Mouse (Mus musculus) midbrain, embryonic 15.5 days (tissue): Measurements from ENCODE around the gene Ggt1. TPM values are rescaled to one million over a fixed set of nuclear protein-coding genes. Genes with fewer than 3 reads are reported as not detected.

Experiments used
- ATAC-seq: fragments of 200-750 bp; cut with Nextera tagmentation; replicated peaks from 2 replicates; pipeline ENCODE4 v1.8.0; 2017; ENCODE audit warnings: moderate TSS enrichment
- H3K27ac ChIP-seq: fragments of 300-500 bp; sonication (generic); 2 replicates; pipeline ENCODE4 v1.5.1; 2015; ENCODE audit warnings: mild to moderate bottlenecking, inconsistent platforms
- H3K27me3 ChIP-seq: fragments of 300-500 bp; sonication (generic); replicated peaks from 2 replicates; pipeline ENCODE4 v1.6.1; 2015; ENCODE audit warnings: inconsistent platforms
- H3K36me3 ChIP-seq: fragments of 300-500 bp; sonication (generic); replicated peaks from 2 replicates; pipeline ENCODE4 v1.6.1; 2015; ENCODE audit warnings: inconsistent platforms
- H3K4me1 ChIP-seq: fragments of 300-500 bp; sonication (generic); 2 replicates; pipeline ENCODE4 v1.6.1; 2015; ENCODE audit warnings: inconsistent platforms
- H3K4me2 ChIP-seq: fragments of 300-500 bp; sonication (generic); 2 replicates; pipeline ENCODE4 v1.6.1; 2015; ENCODE audit warnings: inconsistent platforms, mild to moderate bottlenecking, moderate library complexity
- H3K4me3 ChIP-seq: fragments of 300-500 bp; sonication (generic); 2 replicates; pipeline ENCODE4 v1.5.1; 2015; ENCODE audit warnings: mild to moderate bottlenecking, inconsistent platforms
- H3K9ac ChIP-seq: fragments of 300-500 bp; sonication (generic); 2 replicates; pipeline ENCODE4 v1.6.1; 2015; ENCODE audit warnings: mild to moderate bottlenecking, inconsistent platforms
- H3K9me3 ChIP-seq: fragments of 300-500 bp; sonication (generic); 2 replicates; pipeline ENCODE4 v1.6.1; 2016; ENCODE audit warnings: inconsistent platforms
- WGBS: fragments of 180-500 bp; shearing (Covaris S2); methylation state at CpG from one replicate; pipeline ENCODE4 v1.1.7; 2015; ENCODE audit warnings: mixed read lengths; 5-methylcytosine and 5-hydroxymethylcytosine counted together
- polyA plus RNA-seq: library from polyadenylated mRNA; unstranded; fragments of >200 nt; fragmentation: Nextera tagmentation; extraction: Ambion mirVana; gene quantifications from 2 replicates; pipeline ENCODE4 v1.2.1, GENCODE M21; 2015

Ggt1 gene
- polyA plus RNA-seq, 1 experiment from 2014 or later, result 1.7 TPM

DNA sequence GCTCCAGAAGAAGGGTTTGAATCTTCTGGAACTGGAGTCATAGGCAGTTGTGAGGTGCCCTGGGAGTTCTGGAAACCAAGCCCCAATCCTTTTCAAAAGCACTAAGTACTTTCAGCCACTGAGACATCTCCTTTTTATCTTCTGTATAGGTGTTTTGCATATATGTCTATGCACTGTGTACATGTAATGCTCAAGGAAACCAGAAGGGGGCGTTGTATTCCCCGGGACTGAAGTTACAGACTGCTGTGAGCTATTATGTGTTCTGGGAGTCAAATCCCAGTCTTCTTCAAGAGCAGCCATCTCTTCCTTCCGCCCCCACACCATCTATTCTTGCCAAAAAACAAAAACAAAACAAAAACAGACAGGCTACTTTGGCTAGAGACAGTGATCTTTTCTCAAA is 59.4 kb downstream of the Ggt1 start:
- Histone ChIP-seq H3K9me3 (no peaks in the 10 kb centered on the region), H3K27ac (no peak overlapping the region), H3K4me3 (no peak overlapping the region), H3K4me2 (no peak overlapping the region), H3K9ac (no peak overlapping the region), H3K36me3 (no peaks in the 10 kb centered on the region), H3K27me3 (no peaks in the 10 kb centered on the region), H3K4me1 (no peaks in the 10 kb centered on the region)
- ATAC-seq, result no peak
- WGBS, result 51% methylated on average over 3 of the region's 3 CpGs

DNA sequence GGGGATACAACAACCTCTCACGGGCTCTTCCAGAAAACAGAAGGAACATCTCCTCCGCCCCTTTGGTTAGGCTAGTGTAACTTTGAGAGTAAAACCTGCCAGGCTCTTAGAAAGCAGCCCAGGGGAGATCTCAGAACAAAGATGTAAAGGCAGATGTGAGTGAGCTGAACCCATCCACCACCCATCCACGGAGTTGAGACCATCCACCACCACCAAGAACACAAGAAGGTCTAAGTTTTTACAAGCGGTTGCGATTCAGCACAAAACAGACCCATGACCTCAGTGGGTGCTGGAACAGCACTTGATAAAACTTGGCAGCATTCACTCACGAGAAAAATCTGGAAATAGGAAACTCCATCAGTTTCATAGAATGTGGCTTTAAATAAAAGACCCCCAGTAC is 64.5 kb downstream of the Ggt1 start:
- ATAC-seq, result no peak

DNA sequence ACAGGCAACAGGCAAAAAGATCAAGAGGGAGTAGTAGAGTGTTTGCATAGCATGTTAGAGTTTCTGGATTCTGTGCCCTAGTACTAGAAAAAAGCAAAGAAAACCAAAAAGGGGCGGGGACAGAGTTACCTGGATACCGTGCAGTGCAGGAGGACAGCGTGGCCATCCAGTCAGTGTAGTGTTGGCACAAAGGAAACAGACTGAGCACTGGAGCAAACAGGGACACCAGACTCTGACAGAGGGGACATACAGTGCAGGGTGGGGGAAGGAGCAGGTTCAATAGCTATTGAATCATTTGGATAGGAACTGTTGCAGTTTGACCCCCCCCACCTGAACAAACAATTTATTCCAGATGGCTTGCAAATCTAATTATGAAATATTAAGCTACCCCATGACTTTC is 65.6 kb downstream of the Ggt1 start:
- no peaks in the 10 kb centered on the region for H3K27me3 ChIP-seq

More for the DNA sequence above, 64.5 kb downstream of the Ggt1 start:
- no peaks in the 10 kb centered on the region for H3K4me1 ChIP-seq
- H3K27ac ChIP-seq, result no peak overlapping the region
- H3K36me3 ChIP-seq, result no peaks in the 10 kb centered on the region
- H3K27me3 ChIP-seq, result no peaks in the 10 kb centered on the region
- H3K9ac ChIP-seq, result no peak overlapping the region
- no peaks in the 10 kb centered on the region for H3K9me3 ChIP-seq
- no peak overlapping the region for H3K4me2 ChIP-seq
- H3K4me3 ChIP-seq, result no peak overlapping the region
- 71% methylated on average over 6 of the region's 6 CpGs for WGBS

DNA sequence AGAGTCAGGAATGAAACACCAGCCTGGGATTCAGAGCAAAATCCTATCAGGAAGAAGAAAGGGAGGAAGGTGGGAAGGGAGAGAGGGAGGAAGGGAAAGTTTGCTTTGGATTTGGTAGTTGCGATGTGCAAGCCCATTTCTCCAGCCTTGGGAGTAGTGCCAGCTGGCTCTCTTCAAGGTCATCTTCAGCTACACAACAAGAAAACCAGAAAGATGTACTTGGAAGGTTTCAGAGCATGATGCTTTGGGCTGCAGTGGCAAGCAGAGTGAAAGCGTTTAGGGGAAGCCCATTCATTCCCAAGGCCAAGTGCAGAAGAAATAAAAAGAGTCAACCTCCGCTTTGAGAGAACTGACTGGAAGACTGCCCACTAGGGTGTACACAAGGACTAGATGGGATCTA is 66.1 kb downstream of the Ggt1 start:
- Histone ChIP-seq H3K36me3 (no peaks in the 10 kb centered on the region), H3K4me1 (no peaks in the 10 kb centered on the region), H3K27me3 (no peaks in the 10 kb centered on the region), H3K27ac (no peak overlapping the region), H3K9me3 (no peaks in the 10 kb centered on the region), H3K4me2 (no peak overlapping the region), H3K9ac (no peak overlapping the region), H3K4me3 (no peak overlapping the region)
- 84% methylated on average over 3 of the region's 3 CpGs for WGBS
- no peak for ATAC-seq

More for the DNA sequence above, 65.6 kb downstream of the Ggt1 start:
- H3K4me1 ChIP-seq, result no peaks in the 10 kb centered on the region
- 61% methylated on average over 3 of the region's 3 CpGs for WGBS
- H3K9ac ChIP-seq, result no peak overlapping the region
- H3K4me2 ChIP-seq, result no peak overlapping the region
- H3K4me3 ChIP-seq, result no peak overlapping the region
- H3K36me3 ChIP-seq, result no peaks in the 10 kb centered on the region
- ATAC-seq, result no peak
- H3K27ac ChIP-seq, result no peak overlapping the region
- no peaks in the 10 kb centered on the region for H3K9me3 ChIP-seq

GRCm38 (mm10) chr10:75632633-75633032 is 71.2 kb downstream of the Ggt1 start:
- no peak for ATAC-seq
- Histone ChIP-seq H3K4me1 (no peaks in the 10 kb centered on the region), H3K36me3 (no peaks in the 10 kb centered on the region), H3K27me3 (no peaks in the 10 kb centered on the region), H3K9me3 (no peaks in the 10 kb centered on the region), H3K4me3 (no peak overlapping the region), H3K9ac (no peak overlapping the region), H3K27ac (no peak overlapping the region), H3K4me2 (no peak overlapping the region)
- WGBS, result 61% methylated on average over 5 of the region's 5 CpGs

DNA sequence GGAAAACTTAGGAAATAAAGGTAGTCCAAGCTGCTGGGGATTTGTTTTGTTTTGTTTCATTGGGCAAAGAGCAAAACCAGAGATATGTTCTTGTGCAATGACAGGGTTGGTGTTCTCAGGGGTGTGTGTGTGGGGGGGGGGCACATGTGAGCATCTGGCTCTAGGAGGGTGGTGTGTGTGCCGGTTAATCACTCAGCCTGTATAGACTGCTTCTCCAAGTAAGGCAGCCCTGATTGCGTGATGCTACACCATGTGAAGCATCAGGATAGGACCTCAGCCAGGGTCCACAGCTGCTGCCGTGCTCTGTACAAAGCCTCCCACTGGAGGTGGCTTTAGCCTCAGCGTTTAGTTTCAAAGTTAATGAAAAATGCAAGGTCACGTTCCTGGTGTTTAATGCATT is 71.6 kb downstream of the Ggt1 start:
- Histone ChIP-seq H3K9ac (no peak overlapping the region), H3K27ac (no peak overlapping the region), H3K4me3 (no peak overlapping the region), H3K36me3 (no peaks in the 10 kb centered on the region), H3K4me2 (no peak overlapping the region), H3K4me1 (no peaks in the 10 kb centered on the region), H3K9me3 (no peaks in the 10 kb centered on the region), H3K27me3 (no peaks in the 10 kb centered on the region)
- 78% methylated on average over 5 of the region's 5 CpGs for WGBS
- ATAC-seq, result peak; percentile 52; the same call in 1 of the 2 replicates

- Histone ChIP-seq H3K9ac (no peak overlapping the region), H3K4me2 (no peak overlapping the region), H3K36me3 (no peaks in the 10 kb centered on the region), H3K27ac (no peak overlapping the region), H3K4me1 (no peaks in the 10 kb centered on the region), H3K27me3 (no peaks in the 10 kb centered on the region), H3K4me3 (no peak overlapping the region), H3K9me3 (no peaks in the 10 kb centered on the region)
- ATAC-seq, result no peak
- WGBS, result 71% methylated on average over 14 of the region's 14 CpGs
Observed at GRCm38 (mm10) chr10:75633576-75634139, 72.3 kb downstream of the Ggt1 start.

DNA sequence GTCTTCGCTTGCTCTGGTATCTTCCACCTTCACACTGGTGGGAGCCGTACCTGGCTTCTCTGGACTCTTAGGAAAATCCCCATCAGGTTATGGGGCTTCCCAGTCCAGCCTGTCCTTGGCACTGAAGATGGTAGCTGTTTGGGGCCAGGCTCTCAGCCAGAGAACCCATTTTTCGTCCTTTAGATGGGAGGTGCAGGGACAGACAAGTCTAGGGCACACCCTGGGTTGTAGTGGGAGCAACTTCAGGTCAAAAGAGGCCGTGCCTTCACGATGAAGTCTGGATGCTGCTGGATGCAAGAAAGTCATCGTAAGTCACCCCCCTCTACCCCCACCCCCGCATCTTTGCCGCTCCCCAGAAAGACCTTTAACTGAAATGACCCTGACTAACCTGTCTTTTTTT is 73.2 kb downstream of the Ggt1 start:
- Histone ChIP-seq H3K27ac (no peak overlapping the region), H3K36me3 (no peaks in the 10 kb centered on the region), H3K4me1 (no peaks in the 10 kb centered on the region), H3K9me3 (no peaks in the 10 kb centered on the region), H3K27me3 (no peaks in the 10 kb centered on the region), H3K4me3 (no peak overlapping the region), H3K4me2 (no peak overlapping the region), H3K9ac (no peak overlapping the region)
- 91% methylated on average over 8 of the region's 8 CpGs for WGBS
- no peak for ATAC-seq

- H3K36me3 ChIP-seq, result no peaks in the 10 kb centered on the region
- no peaks in the 10 kb centered on the region for H3K4me1 ChIP-seq
- H3K4me2 ChIP-seq, result no peak overlapping the region
- no peaks in the 10 kb centered on the region for H3K27me3 ChIP-seq
- H3K9me3 ChIP-seq, result no peaks in the 10 kb centered on the region
- H3K4me3 ChIP-seq, result no peak overlapping the region
- H3K9ac ChIP-seq, result no peak overlapping the region
- 74% methylated on average over 14 of the region's 14 CpGs for WGBS
- no peak overlapping the region for H3K27ac ChIP-seq
- ATAC-seq, result no peak
Observed at GRCm38 (mm10) chr10:75635019-75635692, 73.8 kb downstream of the Ggt1 start.

DNA sequence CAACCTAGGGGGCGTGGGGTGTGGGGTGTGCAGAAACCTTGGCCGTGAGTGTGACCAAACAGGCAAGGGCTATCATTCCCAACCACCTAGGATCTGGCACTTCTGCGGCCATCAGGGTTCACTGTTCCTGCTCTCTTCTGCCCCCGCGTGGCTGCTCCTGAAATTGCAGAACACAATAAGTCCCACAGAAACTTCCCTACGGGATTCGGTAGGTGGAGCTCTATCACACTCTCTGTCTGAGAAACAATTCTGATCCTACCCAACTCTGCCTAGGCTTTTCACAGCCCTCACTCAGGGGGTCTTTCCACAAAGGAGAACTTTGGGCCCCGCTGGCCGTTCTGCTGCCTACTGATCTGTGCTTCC is 74.3 kb downstream of the Ggt1 start:
- H3K9ac ChIP-seq, result no peak overlapping the region
- 3% methylated on average over 9 of the region's 9 CpGs for WGBS
- no peak overlapping the region for H3K4me3 ChIP-seq
- H3K9me3 ChIP-seq, result no peaks in the 10 kb centered on the region
- no peaks in the 10 kb centered on the region for H3K27me3 ChIP-seq
- H3K36me3 ChIP-seq, result no peaks in the 10 kb centered on the region
- no peak for ATAC-seq
- H3K27ac ChIP-seq, result no peak overlapping the region
- no peaks in the 10 kb centered on the region for H3K4me1 ChIP-seq
- no peak overlapping the region for H3K4me2 ChIP-seq

Other genes with a start within 250 kb of the Ggt1 start
- 3.8 and 4.0 TPM in 2 replicates for gene Adora2a, start 244.7 kb upstream of the Ggt1 start, polyA plus RNA-seq
- gene Upb1, start 160.5 kb upstream of the Ggt1 start, polyA plus RNA-seq, result 0.28 and 0.51 TPM in 2 replicates
- gene Snrpd3, start 44.1 kb upstream of the Ggt1 start, polyA plus RNA-seq, result 122 and 127 TPM in 2 replicates
- 22.3 and 24.4 TPM in 2 replicates for gene Gucd1, start 43.6 kb upstream of the Ggt1 start, polyA plus RNA-seq
- 41.0 and 44.8 TPM in 2 replicates for gene Lrrc75b, start 1.3 kb upstream of the Ggt1 start, polyA plus RNA-seq
- gene Ggt5, start 27.7 kb downstream of the Ggt1 start, polyA plus RNA-seq, result 2.2 and 3.4 TPM in 2 replicates
- 3.0 and 4.1 TPM in 2 replicates for gene Susd2, start 82.4 kb downstream of the Ggt1 start, polyA plus RNA-seq
- gene Cabin1, start 202.7 kb downstream of the Ggt1 start, polyA plus RNA-seq, result 36.6 and 42.2 TPM in 2 replicates
- gene Ddt, start 211.8 kb downstream of the Ggt1 start, polyA plus RNA-seq, result 64.7 and 65.8 TPM in 2 replicates
- not detected in 2 replicates for gene Gm20441, start 219.3 kb downstream of the Ggt1 start, polyA plus RNA-seq
- 0.61 and 1.6 TPM in 2 replicates for gene Gstt3, start 219.8 kb downstream of the Ggt1 start, polyA plus RNA-seq
- gene Gstt1, start 237.0 kb downstream of the Ggt1 start, polyA plus RNA-seq, result 14.5 and 16.9 TPM in 2 replicates